Mouse (Mus musculus): ENCODE measurements at regions not wholly inside any gene's neighbourhood (a gene's known extent, or its start where the extent isn't known, plus 50 kb on each side); places are given as distances from the start of the nearest gene placed in this dataset.

- ATAC-seq (replicated peaks; ENCODE audit: insufficient number of reproducible peaks, low FRiP score, low TSS enrichment, poor library complexity, severe bottlenecking): no peak
Measured at GRCm38 (mm10) chr5:85954526-85954925, 110.9 kb downstream of the Cenpc1 start.

GRCm38 (mm10) chr5:85936667-85937314 is 128.6 kb downstream of the Cenpc1 start:
- ATAC-seq (replicated peaks; ENCODE audit: insufficient number of reproducible peaks, low FRiP score, low TSS enrichment, poor library complexity, severe bottlenecking): no peak

GRCm38 (mm10) chr5:85918288-85918687 is 147.1 kb downstream of the Cenpc1 start:
- ATAC-seq (replicated peaks; ENCODE audit: insufficient number of reproducible peaks, low FRiP score, low TSS enrichment, poor library complexity, severe bottlenecking): no peak

- ATAC-seq (replicated peaks; ENCODE audit: insufficient number of reproducible peaks, low FRiP score, low TSS enrichment, poor library complexity, severe bottlenecking): no peak
Measured at GRCm38 (mm10) chr5:85915000-85915399, 150.4 kb downstream of the Cenpc1 start.

- ATAC-seq (replicated peaks; ENCODE audit: insufficient number of reproducible peaks, low FRiP score, low TSS enrichment, poor library complexity, severe bottlenecking): no peak
Measured at GRCm38 (mm10) chr5:85896452-85896851, 168.9 kb downstream of the Cenpc1 start.

GRCm38 (mm10) chr5:85895814-85896213 is 169.6 kb downstream of the Cenpc1 start:
- ATAC-seq (replicated peaks; ENCODE audit: insufficient number of reproducible peaks, low FRiP score, low TSS enrichment, poor library complexity, severe bottlenecking): no peak

- no peak for ATAC-seq (replicated peaks; ENCODE audit: insufficient number of reproducible peaks, low FRiP score, low TSS enrichment, poor library complexity, severe bottlenecking)
Measured at GRCm38 (mm10) chr5:85870311-85870710, 195.1 kb downstream of the Cenpc1 start.

GRCm38 (mm10) chr5:85832556-85832955 is 232.8 kb downstream of the Cenpc1 start:
- no peak for ATAC-seq (replicated peaks; ENCODE audit: insufficient number of reproducible peaks, low FRiP score, low TSS enrichment, poor library complexity, severe bottlenecking)

- ATAC-seq (replicated peaks; ENCODE audit: insufficient number of reproducible peaks, low FRiP score, low TSS enrichment, poor library complexity, severe bottlenecking): no peak
Measured at GRCm38 (mm10) chr5:85795531-85796197, 269.7 kb downstream of the Cenpc1 start.

- ATAC-seq (replicated peaks; ENCODE audit: insufficient number of reproducible peaks, low FRiP score, low TSS enrichment, poor library complexity, severe bottlenecking): no peak
Measured at GRCm38 (mm10) chr5:85793148-85793547, 272.2 kb downstream of the Cenpc1 start.

- ATAC-seq (replicated peaks; ENCODE audit: insufficient number of reproducible peaks, low FRiP score, low TSS enrichment, poor library complexity, severe bottlenecking): no peak
Measured at GRCm38 (mm10) chr5:85780730-85781454, 284.5 kb downstream of the Cenpc1 start.

GRCm38 (mm10) chr5:85780017-85780416 is 285.4 kb downstream of the Cenpc1 start:
- no peak for ATAC-seq (replicated peaks; ENCODE audit: insufficient number of reproducible peaks, low FRiP score, low TSS enrichment, poor library complexity, severe bottlenecking)

- ATAC-seq (replicated peaks; ENCODE audit: insufficient number of reproducible peaks, low FRiP score, low TSS enrichment, poor library complexity, severe bottlenecking): no peak
Measured at GRCm38 (mm10) chr5:85779205-85779604, 286.2 kb downstream of the Cenpc1 start.

GRCm38 (mm10) chr5:85772660-85773059 is 292.7 kb downstream of the Cenpc1 start:
- ATAC-seq (replicated peaks; ENCODE audit: insufficient number of reproducible peaks, low FRiP score, low TSS enrichment, poor library complexity, severe bottlenecking): no peak

- ATAC-seq (replicated peaks; ENCODE audit: insufficient number of reproducible peaks, low FRiP score, low TSS enrichment, poor library complexity, severe bottlenecking): peak; percentile 50; the same call in 1 of the 2 replicates
Measured at GRCm38 (mm10) chr5:85772086-85772485, 293.3 kb downstream of the Cenpc1 start.

- no peak for ATAC-seq (replicated peaks; ENCODE audit: insufficient number of reproducible peaks, low FRiP score, low TSS enrichment, poor library complexity, severe bottlenecking)
Measured at GRCm38 (mm10) chr5:85767157-85767556, 298.2 kb downstream of the Cenpc1 start.

- ATAC-seq (replicated peaks; ENCODE audit: insufficient number of reproducible peaks, low FRiP score, low TSS enrichment, poor library complexity, severe bottlenecking): no peak
Measured at GRCm38 (mm10) chr5:85756716-85757115, 308.7 kb downstream of the Cenpc1 start.

GRCm38 (mm10) chr5:85754227-85754626 is 311.2 kb downstream of the Cenpc1 start:
- no peak for ATAC-seq (replicated peaks; ENCODE audit: insufficient number of reproducible peaks, low FRiP score, low TSS enrichment, poor library complexity, severe bottlenecking)

- ATAC-seq (replicated peaks; ENCODE audit: insufficient number of reproducible peaks, low FRiP score, low TSS enrichment, poor library complexity, severe bottlenecking): no peak
Measured at GRCm38 (mm10) chr5:85753109-85753508, 312.3 kb downstream of the Cenpc1 start.

- no peak for ATAC-seq (replicated peaks; ENCODE audit: insufficient number of reproducible peaks, low FRiP score, low TSS enrichment, poor library complexity, severe bottlenecking)
Measured at GRCm38 (mm10) chr5:85751649-85752048, 313.7 kb downstream of the Cenpc1 start.

All from monocyte, adult 5-6 weeks (primary cell).